Mouse (Mus musculus) thymus, postnatal 25 days (tissue): ENCODE measurements at regions not wholly inside any gene's neighbourhood (a gene's known extent, or its start where the extent isn't known, plus 50 kb on each side); places are given as distances from the start of the nearest gene placed in this dataset.

Source experiments
- DNase-seq: peaks from one replicate; pipeline ENCODE4 v3.0.0; 2022

DNA sequence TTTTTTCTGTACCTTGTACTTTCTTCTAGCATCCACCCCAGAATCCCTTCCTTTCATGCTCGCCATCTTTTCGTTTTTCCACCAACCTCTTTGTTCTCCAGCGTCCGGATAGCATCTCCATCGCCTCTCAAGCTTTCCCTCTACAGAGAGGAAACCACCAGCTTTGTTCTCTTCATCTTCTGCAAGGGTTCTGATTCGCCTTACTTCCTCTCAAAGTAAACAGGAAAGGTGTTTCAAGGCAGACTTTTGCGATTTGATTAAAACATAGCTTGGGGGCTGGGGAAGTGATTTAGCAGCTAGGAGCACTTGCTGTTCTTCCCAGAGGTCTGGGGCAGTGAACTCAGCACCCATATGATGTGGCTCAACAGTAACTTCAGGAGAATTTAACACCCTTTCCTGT is 71.4 kb downstream of the Emp1 start:
- DNase-seq, result no peak

DNA sequence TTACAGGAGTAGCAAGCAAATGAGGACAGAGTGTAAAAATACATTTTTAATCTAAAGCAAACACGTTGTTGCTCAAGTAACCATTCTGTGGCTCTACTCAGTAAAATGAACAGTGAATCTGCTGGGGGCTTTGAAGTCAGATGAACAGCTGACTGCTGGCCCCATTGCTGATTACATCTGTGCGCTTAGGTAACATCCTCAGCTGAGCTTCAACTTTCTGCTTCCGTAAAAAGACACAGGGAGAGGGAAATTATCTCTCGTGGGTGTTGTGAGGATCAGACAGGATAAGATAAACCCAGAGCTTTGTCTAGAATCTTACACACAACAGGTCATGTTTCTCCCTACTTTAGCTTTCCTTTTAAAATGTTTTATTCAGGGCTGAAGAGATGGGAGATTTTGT is 74.0 kb downstream of the Emp1 start:
- no peak for DNase-seq

DNA sequence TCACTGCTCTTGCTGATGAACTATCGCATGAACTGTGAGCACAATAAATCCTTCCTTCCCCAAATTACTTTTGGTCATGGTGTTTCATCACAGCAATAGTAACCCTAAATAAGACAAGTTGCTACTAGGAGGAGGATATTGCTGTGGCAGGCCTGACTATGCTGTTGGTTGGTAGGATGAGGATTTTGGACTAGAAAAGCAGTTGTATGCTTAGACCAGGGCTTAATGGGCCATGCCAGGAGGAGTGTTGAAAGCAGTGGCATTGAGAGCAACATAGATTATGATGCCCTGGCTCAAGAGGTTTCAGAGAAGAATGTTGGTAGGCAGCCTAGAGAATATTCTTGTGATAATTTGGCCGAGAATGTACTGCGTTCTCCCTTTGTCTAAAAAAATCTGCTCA is 75.9 kb downstream of the Emp1 start:
- DNase-seq, result no peak

DNA sequence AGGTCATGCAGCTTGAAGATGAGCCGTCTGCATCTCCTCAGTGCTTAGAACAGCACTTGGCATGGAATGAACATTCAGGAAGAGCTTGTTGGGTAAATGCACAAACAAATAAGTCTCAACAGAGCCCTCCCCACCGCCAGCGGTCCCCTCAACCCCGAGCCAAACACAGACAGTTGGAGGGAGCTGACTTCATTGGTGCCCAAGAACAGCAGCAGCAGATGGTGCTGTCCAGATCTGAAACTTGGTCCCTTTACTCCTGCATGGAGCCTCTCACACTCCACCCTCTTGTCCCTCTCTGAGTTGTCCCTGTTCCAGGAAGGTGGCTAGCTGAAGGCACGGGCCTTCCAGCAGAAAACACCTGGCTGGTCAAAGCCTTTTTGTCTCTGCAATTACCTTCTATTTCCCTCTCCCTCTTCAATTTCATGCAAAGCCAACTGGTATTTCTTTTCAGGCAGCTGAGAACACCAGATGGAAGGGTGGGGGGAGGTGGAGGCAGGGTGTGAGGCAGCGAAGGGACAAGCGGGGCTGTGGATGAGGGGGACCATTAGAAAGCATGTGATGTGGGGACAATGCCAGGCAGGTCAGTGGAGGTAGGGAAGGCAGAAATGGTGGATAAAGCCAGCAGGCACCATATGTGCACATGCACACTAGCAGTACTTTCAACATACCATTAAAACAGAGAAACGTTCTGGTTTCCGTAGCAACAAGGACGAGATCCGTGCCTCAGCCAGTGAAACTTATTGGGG is 79.0 kb downstream of the Emp1 start:
- DNase-seq, result no peak

DNA sequence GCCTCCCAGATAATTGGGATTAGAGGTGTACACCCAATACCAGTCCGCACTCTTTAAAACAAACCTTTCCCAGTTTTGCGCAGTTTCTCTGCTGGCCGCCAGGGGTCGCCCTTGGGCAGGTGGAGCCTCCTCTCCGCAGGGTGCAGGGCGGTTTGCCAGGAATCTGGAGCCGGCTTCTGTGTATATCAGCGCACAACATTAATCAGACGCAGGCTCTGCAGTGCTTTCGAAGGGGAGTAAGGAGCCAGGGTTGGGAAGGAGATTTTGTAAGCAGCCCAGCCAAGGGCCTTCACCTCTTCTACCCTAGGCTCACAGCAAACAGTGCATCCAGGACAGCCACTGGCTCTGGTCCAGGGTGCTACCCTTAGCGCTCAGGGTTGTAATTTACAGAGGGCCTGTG is 82.3 kb downstream of the Emp1 start:
- peak; percentile 68 for DNase-seq

DNA sequence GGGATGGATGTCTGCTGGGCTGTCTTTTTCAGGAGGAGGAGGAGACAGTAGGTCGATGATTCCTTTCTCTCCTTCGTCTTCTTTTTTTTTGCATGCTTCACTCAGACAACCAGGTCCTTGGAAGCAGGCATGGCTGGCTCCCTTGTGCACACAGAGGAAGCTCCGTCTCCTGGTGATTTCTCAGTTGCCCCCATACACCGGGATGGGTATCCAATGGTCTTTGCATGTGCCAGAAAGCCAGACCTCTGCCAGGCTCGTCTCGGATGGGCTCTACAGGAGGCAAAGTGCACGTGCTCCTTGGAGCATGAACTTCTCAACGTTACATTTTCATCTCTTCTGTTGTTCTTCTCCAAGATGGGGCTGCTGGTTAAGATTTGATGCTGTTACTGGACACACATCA is 82.7 kb downstream of the Emp1 start:
- DNase-seq, result no peak

DNA sequence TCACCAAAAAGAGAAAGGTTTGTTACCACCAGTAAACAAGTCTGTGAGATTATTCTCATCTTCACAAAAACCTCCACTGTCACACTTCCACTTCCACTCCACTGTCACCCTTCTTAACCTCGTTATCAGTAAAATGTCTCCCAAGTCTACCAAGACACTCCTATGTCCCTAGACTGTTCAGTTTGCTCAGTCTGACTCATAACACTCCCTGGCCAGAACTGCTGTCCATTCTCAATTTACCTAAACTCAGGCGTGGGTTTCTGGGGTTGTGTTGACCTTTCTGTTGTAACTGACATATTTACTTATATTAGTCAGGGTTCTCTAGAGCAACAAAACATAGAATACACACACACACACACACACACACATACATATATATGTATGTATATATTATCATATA is 85.5 kb downstream of the Emp1 start:
- no peak for DNase-seq

DNA sequence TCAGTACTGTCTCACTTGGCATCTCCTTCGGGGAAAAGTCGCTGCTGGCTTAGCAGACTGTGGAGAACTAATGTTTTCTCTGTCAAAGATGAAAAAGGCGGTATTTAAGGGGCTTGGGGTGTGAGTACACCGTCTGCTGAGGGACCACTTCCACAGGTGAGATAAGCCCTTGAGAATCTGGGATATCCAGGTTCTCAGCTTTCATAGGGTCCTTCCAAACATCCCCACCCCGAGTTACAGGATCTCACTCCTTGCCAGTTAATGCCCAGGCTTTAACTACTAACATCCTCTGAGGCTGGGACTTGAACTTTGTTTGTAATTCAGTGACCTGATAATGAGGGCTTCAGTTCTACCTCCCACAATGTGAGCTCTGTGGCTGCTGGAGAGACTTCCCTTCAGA is 86.9 kb downstream of the Emp1 start:
- DNase-seq, result no peak

DNA sequence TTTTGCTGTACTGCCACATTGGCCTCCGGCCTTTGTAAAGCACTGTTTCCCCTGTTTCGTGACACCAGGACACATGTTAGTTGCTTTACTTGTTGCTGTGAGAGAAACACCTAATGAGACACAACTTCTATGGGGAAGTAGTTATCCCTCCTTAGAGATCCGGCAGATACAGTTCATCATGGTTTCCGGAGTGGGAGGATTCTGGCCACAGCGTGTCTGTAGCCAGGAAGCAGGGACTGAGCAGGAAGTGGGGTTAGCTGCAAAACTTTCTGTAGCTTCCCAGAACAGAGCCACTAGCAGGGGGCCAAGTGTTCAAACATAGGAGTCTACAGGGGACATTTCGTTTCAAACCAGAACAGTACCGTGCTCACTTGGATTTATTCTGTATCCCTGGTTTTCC is 88.2 kb downstream of the Emp1 start:
- DNase-seq, result peak; percentile 55

DNA sequence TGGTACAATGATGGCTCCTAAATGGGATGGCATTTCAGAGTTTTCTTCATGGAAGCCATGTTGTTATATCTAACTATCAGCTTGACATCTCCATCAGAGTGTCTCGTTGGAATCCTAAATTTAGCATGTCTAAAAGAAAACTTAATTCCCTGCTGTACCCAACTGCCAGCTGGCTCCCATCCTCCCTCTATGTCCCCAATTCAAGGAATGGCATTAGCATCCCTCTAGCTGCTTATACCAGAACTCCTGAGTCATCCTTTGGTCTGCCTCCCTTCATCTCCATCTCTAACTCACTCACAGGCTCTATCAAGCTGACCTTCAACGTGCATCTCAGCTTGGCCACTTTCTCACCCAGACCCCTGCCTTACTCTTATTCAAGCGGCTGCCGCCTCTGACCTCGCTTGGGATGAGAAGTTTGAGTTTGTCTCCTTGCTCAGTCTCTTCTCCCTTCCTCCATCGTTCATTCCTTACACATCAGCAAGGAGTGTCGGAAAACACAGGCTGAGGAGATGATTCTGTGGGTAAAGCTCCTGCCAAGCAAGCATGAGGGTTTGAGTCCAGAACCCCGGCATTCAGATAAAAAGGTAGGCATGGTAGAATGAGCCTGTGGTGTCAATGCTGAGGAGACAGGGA is 88.9 kb downstream of the Emp1 start:
- DNase-seq, result no peak

DNA sequence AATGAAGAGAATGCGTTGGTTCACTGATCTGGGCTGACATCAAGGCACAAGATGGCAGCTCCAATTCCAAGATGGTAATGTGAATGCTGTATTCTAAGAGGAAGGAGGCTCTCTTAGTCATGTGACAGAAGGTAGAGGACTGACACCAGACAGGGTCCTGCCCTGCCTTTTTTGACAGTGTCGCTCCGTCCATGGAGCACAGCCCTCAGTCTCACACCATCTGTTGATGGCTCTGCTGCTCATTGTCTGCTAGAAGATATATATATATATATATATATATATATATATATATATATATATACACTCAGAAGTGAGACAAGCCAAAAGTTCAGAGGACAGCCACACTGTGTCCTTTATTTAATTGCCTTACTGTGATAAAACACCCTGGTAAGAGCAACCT is 90.7 kb downstream of the Emp1 start:
- no peak for DNase-seq

DNA sequence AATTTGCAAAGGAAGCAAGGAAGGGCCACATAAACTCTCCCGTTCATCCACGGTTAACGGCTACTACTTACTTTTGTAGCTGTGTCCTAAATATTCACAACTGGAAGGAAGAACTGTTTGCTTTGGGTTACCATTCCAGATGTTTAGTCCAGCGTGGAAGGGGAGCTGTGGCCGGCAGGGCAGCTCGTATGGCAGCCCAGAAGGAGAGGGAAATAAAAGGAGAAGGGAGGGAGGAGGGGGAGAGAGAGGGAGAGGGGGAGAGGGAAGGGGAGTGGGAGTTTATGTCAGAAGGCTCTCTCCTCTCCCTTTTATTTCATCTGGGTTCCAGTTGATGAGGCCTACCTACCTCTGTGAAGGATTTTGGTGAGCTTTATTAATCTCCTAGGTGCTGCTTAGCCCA is 110.2 kb downstream of the Emp1 start:
- no peak for DNase-seq

DNA sequence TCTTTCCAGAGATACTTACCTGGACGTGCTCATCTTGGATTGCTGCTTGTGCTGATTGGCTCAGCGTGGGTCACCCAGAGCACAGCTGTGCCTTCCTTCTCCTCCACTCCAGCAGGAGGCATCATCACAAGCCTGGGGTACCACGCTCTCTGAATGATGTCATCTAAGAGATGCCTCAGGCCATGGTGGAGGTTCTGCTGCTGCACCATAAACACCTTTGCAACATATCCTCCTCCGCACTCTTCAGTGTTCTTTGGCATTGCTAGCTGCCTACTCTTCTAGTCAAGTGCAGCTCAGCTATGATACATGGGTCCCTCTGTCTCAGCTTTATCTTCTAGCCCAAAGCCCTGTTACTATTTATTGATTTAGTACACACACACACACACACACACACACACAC is 110.8 kb downstream of the Emp1 start:
- no peak for DNase-seq

DNA sequence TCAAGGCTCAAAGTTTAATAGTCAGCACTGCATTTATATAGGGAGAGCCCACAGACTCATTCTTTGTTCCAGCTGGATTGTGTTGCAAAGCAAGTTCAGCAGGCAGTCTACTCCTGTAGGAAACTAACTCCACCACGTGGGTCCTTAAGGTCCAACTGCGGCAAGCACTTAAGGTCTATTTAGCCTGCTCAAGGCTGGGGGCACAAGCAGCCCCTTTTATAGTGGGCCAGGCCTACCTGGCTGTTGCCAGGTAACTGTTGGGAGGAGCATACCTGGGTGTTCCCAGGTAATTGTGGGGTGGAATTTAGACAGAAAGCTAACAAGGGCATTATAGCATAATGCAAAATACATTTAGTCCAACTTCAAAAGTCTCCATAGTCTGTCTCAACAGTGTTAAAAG is 126.5 kb downstream of the Emp1 start:
- no peak for DNase-seq

DNA sequence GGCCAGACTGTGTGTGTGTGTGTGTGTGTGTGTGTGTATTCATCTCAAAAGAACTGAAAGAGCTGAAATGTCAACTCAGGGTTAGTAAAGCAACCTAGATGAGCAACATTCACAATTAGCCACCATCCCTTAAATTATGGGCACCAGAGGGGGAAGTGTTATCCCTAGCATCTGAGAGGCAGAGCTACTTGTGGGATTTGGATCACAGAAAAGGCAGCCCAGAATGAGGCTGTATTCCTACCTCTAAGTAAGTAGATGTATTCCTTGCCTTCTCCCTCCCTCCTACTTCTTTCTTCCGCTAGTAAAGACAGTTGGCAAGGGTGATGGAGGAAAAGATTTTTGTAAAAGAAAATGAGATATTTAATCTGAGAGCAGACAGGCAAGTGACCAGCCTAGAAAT is 131.6 kb downstream of the Emp1 start:
- DNase-seq, result no peak

DNA sequence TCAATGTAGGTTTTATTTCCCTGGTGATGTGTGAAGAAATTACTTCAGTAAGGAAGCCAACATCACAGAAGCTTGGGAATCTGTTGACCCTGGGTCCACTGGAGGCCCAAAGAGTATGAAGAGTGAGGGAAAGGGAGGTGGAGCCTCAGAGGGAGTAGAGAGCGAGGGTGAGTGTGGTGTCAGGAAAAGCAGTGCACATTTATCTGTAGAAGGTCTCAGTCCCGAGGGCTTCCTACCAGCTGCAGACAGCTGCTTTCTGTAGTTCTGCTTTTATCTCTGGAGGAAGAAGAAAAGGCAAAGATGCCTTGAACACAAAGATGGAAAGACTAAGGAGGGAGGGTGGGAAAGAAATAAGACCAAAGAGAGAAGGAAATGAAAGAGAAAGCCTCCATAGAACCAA is 133.5 kb downstream of the Emp1 start:
- DNase-seq, result no peak

DNA sequence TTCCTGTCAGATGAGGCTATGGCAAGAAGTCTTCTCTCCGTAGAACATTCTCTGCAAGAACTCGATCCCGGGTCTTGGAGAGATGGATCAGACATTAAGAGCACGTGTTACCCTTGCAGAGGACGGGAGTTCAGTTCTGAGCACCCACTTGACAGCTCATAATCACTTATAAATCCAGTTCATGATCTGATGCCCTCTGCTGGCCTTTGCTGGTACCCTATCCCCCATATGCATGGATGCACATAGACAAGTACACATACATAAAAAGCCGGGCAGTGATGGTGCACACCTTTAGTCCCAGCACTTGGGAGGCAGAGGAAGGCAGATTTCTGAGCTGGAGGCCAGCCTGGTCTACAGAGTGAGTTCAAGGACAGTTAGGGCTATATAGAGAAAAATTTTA is 136.2 kb downstream of the Emp1 start:
- DNase-seq, result peak; percentile 5

DNA sequence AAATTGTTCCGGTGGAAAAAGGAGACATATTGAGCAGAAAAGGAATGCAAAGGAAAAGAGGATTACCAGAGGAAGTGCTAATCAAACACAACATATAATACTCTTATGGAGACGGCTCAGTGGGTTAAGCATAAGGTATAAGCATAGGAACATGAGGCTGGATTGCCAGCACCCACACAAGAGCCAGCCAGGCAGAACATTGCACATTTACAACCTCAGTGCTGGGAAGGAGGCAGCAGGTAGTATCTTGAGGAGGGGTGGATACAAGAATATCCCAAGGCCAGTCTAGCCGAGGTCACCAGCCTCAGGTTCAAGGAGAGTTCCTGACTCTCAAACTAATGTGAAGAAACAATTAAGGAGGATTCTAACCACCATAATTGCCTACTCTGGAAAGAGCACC is 138.0 kb downstream of the Emp1 start:
- DNase-seq, result no peak

DNA sequence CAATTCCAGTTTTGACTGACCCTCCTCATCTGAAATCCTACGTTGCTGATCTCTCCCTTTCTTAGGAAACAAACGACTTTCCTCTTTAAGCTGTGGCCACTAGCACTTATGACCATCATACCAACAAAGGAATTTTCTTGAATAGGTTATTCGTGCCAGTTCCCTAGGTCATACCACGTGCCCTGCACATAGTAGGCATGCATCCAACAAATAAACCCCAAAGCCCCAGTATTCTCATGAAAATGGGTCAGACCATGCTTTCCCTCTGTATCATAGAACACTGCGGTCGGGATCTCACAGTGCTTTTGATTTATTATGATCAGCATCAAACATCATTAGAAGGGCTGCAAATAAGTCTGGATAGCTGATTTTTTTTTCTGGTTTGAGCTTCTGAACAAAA is 139.4 kb downstream of the Emp1 start:
- no peak for DNase-seq

DNA sequence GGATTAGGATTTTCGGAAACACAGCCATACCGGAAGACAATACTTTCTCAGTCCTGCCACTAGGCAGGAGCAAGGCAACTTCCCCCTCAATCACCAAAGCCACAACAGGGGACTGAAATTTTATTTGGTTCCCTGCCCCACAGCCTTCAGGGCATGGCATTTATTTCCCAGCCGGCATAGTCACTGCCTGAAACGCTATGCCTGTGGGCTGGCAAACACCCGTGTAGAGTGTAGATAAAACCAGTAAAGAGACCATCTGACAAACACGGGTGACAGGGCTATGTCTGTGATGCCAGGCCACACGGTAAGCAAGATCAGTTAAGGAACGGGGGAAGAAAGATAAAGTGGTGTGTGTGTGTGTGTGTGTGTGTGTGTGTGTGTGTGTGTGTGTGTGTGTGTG is 140.1 kb downstream of the Emp1 start:
- DNase-seq, result no peak

DNA sequence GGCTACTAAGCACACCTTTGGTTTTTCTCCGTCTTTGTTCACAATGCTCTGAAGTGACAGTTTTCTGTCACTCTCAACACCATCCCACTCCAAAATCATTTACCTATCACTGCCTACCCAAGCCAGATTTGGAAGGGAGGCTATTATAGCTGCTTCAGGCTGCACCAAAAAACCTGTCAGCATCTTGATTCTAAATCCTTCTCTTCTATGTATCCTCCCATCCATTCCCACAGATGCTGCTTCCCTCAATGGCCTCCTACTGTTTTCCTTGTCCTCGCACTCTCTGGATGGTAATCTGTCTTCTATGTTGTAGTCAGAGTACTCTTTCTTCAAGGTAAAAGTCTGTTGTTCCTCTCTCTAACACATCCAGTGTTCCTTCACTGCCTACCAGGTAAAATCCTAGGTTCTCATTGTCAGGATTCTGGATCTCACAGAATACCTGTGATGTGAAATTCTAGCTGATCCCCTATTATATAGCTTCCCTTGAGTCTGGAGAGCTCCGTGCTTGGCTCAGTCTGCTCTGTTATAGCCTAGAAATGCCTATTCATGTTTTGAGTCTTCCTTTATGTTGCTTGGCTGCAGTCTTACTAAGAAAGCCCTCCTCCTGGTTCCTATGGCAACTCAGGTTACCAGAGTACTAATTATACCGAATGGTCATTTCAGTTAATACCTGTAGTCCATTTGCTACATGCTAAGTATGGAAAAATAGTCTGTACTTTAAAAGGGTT is 156.5 kb downstream of the Emp1 start:
- DNase-seq, result no peak

DNA sequence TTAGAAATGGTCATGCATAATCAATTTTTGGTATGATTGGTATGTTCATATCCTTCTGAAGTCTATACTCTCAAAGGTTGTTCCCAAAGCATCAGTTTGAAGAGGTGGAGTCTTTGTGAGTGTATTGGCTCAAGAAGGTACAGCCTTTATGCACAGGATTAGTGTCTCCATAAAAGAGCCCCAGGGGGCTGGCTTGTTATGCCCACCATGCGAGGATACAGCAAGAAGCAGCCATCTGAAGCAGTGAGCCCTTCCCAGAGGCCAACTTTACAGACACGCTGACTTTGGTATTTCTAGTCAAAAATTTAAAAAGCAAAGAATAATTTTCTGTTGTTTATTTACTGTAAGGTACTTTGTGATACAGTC is 157.1 kb downstream of the Emp1 start:
- DNase-seq, result no peak

DNA sequence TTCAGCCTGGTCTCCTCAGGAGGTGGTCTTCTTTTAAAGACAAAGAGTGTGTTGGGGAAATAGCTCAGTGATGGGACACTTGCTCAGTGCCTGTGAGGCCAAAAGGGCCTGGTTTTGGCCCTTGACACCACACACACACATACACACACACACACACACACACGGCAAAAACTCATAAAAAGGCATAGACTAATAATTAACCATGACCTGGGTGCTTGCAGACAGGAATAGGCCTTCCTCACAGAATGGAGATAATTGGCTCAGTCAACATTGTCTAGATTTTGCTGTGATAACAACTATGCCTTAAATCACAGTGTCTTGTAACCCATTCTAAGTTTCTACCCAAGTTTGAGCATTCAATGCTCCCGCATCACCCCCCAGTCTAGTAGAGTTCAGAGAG is 158.5 kb downstream of the Emp1 start:
- no peak for DNase-seq

DNA sequence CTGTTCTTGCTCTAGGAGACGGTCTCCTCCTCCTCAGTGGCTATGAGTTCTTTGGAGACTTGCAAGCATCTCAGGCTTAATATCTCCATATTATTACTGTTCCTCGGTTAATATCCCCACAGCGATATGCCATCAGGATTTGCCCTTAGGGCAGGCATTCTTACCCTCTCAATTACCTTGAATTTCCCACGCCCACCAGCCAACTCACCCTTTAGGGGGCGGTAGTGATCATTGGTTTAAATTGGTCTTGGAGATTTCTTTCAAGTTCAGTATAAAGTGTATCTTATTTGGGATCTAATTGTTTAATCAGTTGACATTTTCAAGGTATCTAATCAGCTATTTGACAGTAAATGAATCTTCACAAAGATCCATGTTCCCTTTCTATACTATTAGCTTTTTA is 162.5 kb downstream of the Emp1 start:
- no peak for DNase-seq
